Mouse (Mus musculus): ENCODE measurements at regions not wholly inside any gene's neighbourhood (a gene's known extent, or its start where the extent isn't known, plus 50 kb on each side); places are given as distances from the start of the nearest gene placed in this dataset.

GRCm38 (mm10) chr8:78083012-78083411, 130.1 kb upstream of the Ttc29 start:
- no peak overlapping the region for H3K4me3 ChIP-seq (replicated peaks)
- H3K9ac ChIP-seq = no peak overlapping the region
- H3K9me3 ChIP-seq (replicated peaks) = no peaks in the 10 kb centered on the region
- no peak overlapping the region for H3K27ac ChIP-seq
- ATAC-seq (ENCODE audit: low read depth) (no peak), DNase-seq (no peak)
- no peaks in the 10 kb centered on the region for H3K27me3 ChIP-seq
- 52% methylated on average over 2 of the region's 2 CpGs for WGBS (ENCODE audit: insufficient replicate concordance)
- no peaks in the 10 kb centered on the region for H3K36me3 ChIP-seq
- H3K4me2 ChIP-seq = no peak overlapping the region
- H3K4me1 ChIP-seq (replicated peaks) = peaks cover 4% of the 10 kb centered on the region

- H3K36me3 ChIP-seq = no peaks in the 10 kb centered on the region
- no peaks in the 10 kb centered on the region for H3K27me3 ChIP-seq
- H3K4me2 ChIP-seq = no peak overlapping the region
- H3K9me3 ChIP-seq (replicated peaks) = no peaks in the 10 kb centered on the region
- H3K4me3 ChIP-seq (replicated peaks) = no peak overlapping the region
- ATAC-seq (ENCODE audit: low read depth) (no peak), DNase-seq (no peak)
- H3K9ac ChIP-seq = no peak overlapping the region
- H3K27ac ChIP-seq = no peak overlapping the region
- no peaks in the 10 kb centered on the region for H3K4me1 ChIP-seq (replicated peaks)
- WGBS (ENCODE audit: insufficient replicate concordance) = 65% methylated on average over 3 of the region's 3 CpGs
Measured at GRCm38 (mm10) chr8:78086361-78086760, 126.7 kb upstream of the Ttc29 start.

- H3K9me3 ChIP-seq (replicated peaks) = no peaks in the 10 kb centered on the region
- DNase-seq (no peak), ATAC-seq (ENCODE audit: low read depth) (no peak)
- no peak overlapping the region for H3K4me2 ChIP-seq
- H3K4me1 ChIP-seq (replicated peaks) = no peaks in the 10 kb centered on the region
- no peak overlapping the region for H3K9ac ChIP-seq
- H3K4me3 ChIP-seq (replicated peaks) = no peak overlapping the region
- 54% methylated on average over 9 of the region's 9 CpGs for WGBS (ENCODE audit: insufficient replicate concordance)
- H3K27ac ChIP-seq = no peak overlapping the region
- no peaks in the 10 kb centered on the region for H3K27me3 ChIP-seq
- no peaks in the 10 kb centered on the region for H3K36me3 ChIP-seq
Measured at GRCm38 (mm10) chr8:78090382-78091122, 122.5 kb upstream of the Ttc29 start.

GRCm38 (mm10) chr8:78096383-78096782, 116.7 kb upstream of the Ttc29 start:
- no peak overlapping the region for H3K27ac ChIP-seq
- WGBS (ENCODE audit: insufficient replicate concordance) = 46% methylated on average over 5 of the region's 5 CpGs
- no peaks in the 10 kb centered on the region for H3K27me3 ChIP-seq
- no peaks in the 10 kb centered on the region for H3K9me3 ChIP-seq (replicated peaks)
- H3K9ac ChIP-seq = no peak overlapping the region
- no peaks in the 10 kb centered on the region for H3K4me1 ChIP-seq (replicated peaks)
- H3K4me2 ChIP-seq = no peak overlapping the region
- no peak overlapping the region for H3K4me3 ChIP-seq (replicated peaks)
- no peak for DNase-seq
- H3K36me3 ChIP-seq = no peaks in the 10 kb centered on the region
- no peak for ATAC-seq (ENCODE audit: low read depth)

- no peak overlapping the region for H3K27ac ChIP-seq
- no peak for DNase-seq
- no peaks in the 10 kb centered on the region for H3K36me3 ChIP-seq
- H3K4me1 ChIP-seq (replicated peaks) = no peaks in the 10 kb centered on the region
- H3K27me3 ChIP-seq = no peaks in the 10 kb centered on the region
- no peak overlapping the region for H3K4me3 ChIP-seq (replicated peaks)
- H3K9ac ChIP-seq = no peak overlapping the region
- H3K9me3 ChIP-seq (replicated peaks) = no peaks in the 10 kb centered on the region
- no peak for ATAC-seq (ENCODE audit: low read depth)
- H3K4me2 ChIP-seq = no peak overlapping the region
- WGBS (ENCODE audit: insufficient replicate concordance) = 43% methylated on average over 6 of the region's 6 CpGs
Measured at GRCm38 (mm10) chr8:78098191-78098745, 114.8 kb upstream of the Ttc29 start.

- ATAC-seq (ENCODE audit: low read depth) = no peak
Measured at GRCm38 (mm10) chr8:78099091-78099490, 114.0 kb upstream of the Ttc29 start.

GRCm38 (mm10) chr8:78107339-78107738, 105.8 kb upstream of the Ttc29 start:
- no peak overlapping the region for H3K9ac ChIP-seq
- 63% methylated on average over 7 of the region's 7 CpGs for WGBS (ENCODE audit: insufficient replicate concordance)
- H3K4me3 ChIP-seq (replicated peaks) = no peak overlapping the region
- no peaks in the 10 kb centered on the region for H3K9me3 ChIP-seq (replicated peaks)
- H3K4me1 ChIP-seq (replicated peaks) = peaks cover 12% of the 10 kb centered on the region
- DNase-seq = no peak
- no peak for ATAC-seq (ENCODE audit: low read depth)
- H3K27me3 ChIP-seq = no peaks in the 10 kb centered on the region
- no peak overlapping the region for H3K4me2 ChIP-seq
- H3K27ac ChIP-seq = no peak overlapping the region
- no peaks in the 10 kb centered on the region for H3K36me3 ChIP-seq

More at GRCm38 (mm10) chr8:78099091-78099490, 114.0 kb upstream of the Ttc29 start:
- Histone ChIP-seq H3K27me3 (no peaks in the 10 kb centered on the region), H3K4me3 (replicated peaks) (no peak overlapping the region), H3K9ac (no peak overlapping the region), H3K4me2 (no peak overlapping the region), H3K9me3 (replicated peaks) (no peaks in the 10 kb centered on the region), H3K27ac (no peak overlapping the region), H3K4me1 (replicated peaks) (no peaks in the 10 kb centered on the region), H3K36me3 (no peaks in the 10 kb centered on the region)
- 76% methylated on average over 3 of the region's 3 CpGs for whole genome bisulfite sequencing (ENCODE audit: insufficient replicate concordance)
- no peak for DNase-seq

GRCm38 (mm10) chr8:78110003-78110649, 103.0 kb upstream of the Ttc29 start:
- peak; percentile 66; the same call in 1 of the 2 replicates for ATAC-seq (ENCODE audit: low read depth)
- DNase-seq = peak; percentile 23
- H3K27ac ChIP-seq = no peak overlapping the region

GRCm38 (mm10) chr8:78113105-78113504, 100.0 kb upstream of the Ttc29 start:
- Histone ChIP-seq H3K27ac (no peak overlapping the region), H3K27me3 (no peaks in the 10 kb centered on the region; the same call in 1 of the 2 replicates), H3K9ac (no peak overlapping the region), H3K4me2 (peak overlapping the region; percentile 30; the same call in 1 of the 2 replicates), H3K9me3 (replicated peaks) (no peaks in the 10 kb centered on the region), H3K4me3 (replicated peaks) (no peak overlapping the region), H3K36me3 (no peaks in the 10 kb centered on the region), H3K4me1 (replicated peaks) (peaks cover 15% of the 10 kb centered on the region)
- 21% methylated on average over 12 of the region's 12 CpGs for WGBS (ENCODE audit: insufficient replicate concordance)
- DNase-seq = no peak
- no peak for ATAC-seq (ENCODE audit: low read depth)

More at GRCm38 (mm10) chr8:78110003-78110649, 103.0 kb upstream of the Ttc29 start:
- no peaks in the 10 kb centered on the region for H3K36me3 ChIP-seq
- 66% methylated on average over 3 of the region's 3 CpGs for WGBS (ENCODE audit: insufficient replicate concordance)
- no peak overlapping the region for H3K4me2 ChIP-seq
- H3K4me1 ChIP-seq (replicated peaks) = peaks cover 15% of the 10 kb centered on the region
- no peak overlapping the region for H3K4me3 ChIP-seq (replicated peaks)
- no peaks in the 10 kb centered on the region for H3K9me3 ChIP-seq (replicated peaks)
- H3K27me3 ChIP-seq = no peaks in the 10 kb centered on the region; the same call in 1 of the 2 replicates
- H3K9ac ChIP-seq = no peak overlapping the region

- no peaks in the 10 kb centered on the region for H3K36me3 ChIP-seq
Measured at GRCm38 (mm10) chr8:78114512-78114911, 98.6 kb upstream of the Ttc29 start.

GRCm38 (mm10) chr8:78117191-78117590, 95.9 kb upstream of the Ttc29 start:
- H3K9me3 ChIP-seq (replicated peaks) = no peaks in the 10 kb centered on the region
- no peaks in the 10 kb centered on the region; the same call in 1 of the 2 replicates for H3K27me3 ChIP-seq
- DNase-seq (no peak), ATAC-seq (ENCODE audit: low read depth) (no peak)
- no peaks in the 10 kb centered on the region for H3K36me3 ChIP-seq
- H3K27ac ChIP-seq = no peak overlapping the region
- 0 out of 2 replicates have a peak, but pooled peaks cover 3% of the 10 kb centered on the region for H3K4me1 ChIP-seq (replicated peaks)
- no peak overlapping the region for H3K4me2 ChIP-seq
- H3K4me3 ChIP-seq (replicated peaks) = no peak overlapping the region
- H3K9ac ChIP-seq = no peak overlapping the region

More at GRCm38 (mm10) chr8:78114512-78114911, 98.6 kb upstream of the Ttc29 start:
- Histone ChIP-seq H3K4me3 (replicated peaks) (no peak overlapping the region), H3K4me1 (replicated peaks) (peaks cover 15% of the 10 kb centered on the region), H3K9ac (no peak overlapping the region), H3K27ac (no peak overlapping the region), H3K4me2 (no peak overlapping the region), H3K9me3 (replicated peaks) (no peaks in the 10 kb centered on the region), H3K27me3 (no peaks in the 10 kb centered on the region; the same call in 1 of the 2 replicates)
- 45% methylated on average over 4 of the region's 4 CpGs for whole genome bisulfite sequencing (ENCODE audit: insufficient replicate concordance)
- no peak for ATAC-seq (ENCODE audit: low read depth)
- no peak for DNase-seq
